Mouse (Mus musculus) heart, postnatal 25 days (tissue): ENCODE measurements around the gene Cdca8. TPM values are rescaled to one million over a fixed set of nuclear protein-coding genes. Genes with fewer than 3 reads are reported as not detected.
"Not testable (repeated sequence)": the region's sequence is repeated elsewhere in the genome, so short reads cannot be mapped to it uniquely, and the experiment has no call there.

Experiments
- DNase-seq: peaks from one replicate; pipeline ENCODE4 v3.0.0; 2022; ENCODE audit warnings: low spot score
- intact Hi-C: fragments of 180-260 bp; cut with DNase I; formaldehyde crosslinking; loops from one replicate; pipeline ENCODE4 v1.15.1; 2025
- total RNA-seq, 2 experiments: library from RNA; stranded (reverse); gene quantifications; 2 replicates each; pipeline ENCODE4 v1.2.3; 2021

Gene Cdca8
- 1 to 10 TPM in 1 of 2 experiments, under 1 TPM in 1; 0.88 to 1.4 TPM for total RNA-seq

DNA sequence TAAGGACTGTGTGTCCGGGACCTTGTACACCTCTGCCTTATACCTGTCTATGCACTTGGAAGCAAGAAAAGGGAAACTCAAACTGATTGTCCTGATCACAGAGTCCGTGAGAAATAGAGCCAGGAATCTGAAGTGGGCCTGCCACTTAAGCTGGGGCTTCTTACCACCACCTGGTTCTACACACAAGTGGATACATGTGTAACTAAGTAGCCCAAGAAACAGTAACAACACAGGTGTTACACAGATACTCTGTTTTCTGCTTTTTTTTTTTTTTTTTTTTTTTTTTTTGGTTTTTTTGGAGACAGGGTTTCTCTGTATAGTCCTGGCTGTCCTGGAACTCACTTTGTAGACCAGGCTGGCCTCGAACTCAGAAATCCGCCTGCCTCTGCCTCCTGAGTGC is at the start of gene Cdca8:
Gene Cdca8 (minus strand): TSS at position 101 of the 400 bp plus-strand sequence.
- not testable (repeated sequence) for DNase-seq
- intact Hi-C loops: loop anchor here (5.0 kb wide), 1 partner anchor 77 kb away; the partner anchor contains the start of gene Maneal

DNA sequence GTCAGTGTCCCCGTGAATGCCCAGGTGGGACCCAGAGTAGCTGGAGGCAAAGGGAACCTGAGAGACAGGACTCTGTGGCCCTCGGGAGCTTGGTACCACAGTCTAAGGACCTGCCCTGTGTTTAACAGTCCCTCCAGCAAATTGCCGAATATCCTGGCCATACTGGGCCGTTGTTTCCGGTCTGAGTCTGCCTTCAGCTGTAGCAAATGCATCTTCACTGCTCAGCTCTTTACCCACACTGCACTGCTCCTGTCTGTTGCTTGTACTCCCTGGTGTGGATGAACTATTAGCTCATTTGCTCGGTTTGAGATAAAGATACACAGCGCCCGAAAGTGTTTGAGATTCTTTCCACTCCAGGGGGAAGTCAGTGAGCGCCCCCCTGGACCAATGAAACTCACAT is 49.3 kb upstream of the Cdca8 start:
- intact Hi-C loops: no loop called here
- DNase-seq: no peak

GRCm38 (mm10) chr4:124987711-124988097 is 48.6 kb upstream of the Cdca8 start:
- no peak for DNase-seq
- intact Hi-C loops: no loop called here

GRCm38 (mm10) chr4:124986739-124987710 is 47.9 kb upstream of the Cdca8 start:
- no peak for DNase-seq
- intact Hi-C loops: no loop called here

DNA sequence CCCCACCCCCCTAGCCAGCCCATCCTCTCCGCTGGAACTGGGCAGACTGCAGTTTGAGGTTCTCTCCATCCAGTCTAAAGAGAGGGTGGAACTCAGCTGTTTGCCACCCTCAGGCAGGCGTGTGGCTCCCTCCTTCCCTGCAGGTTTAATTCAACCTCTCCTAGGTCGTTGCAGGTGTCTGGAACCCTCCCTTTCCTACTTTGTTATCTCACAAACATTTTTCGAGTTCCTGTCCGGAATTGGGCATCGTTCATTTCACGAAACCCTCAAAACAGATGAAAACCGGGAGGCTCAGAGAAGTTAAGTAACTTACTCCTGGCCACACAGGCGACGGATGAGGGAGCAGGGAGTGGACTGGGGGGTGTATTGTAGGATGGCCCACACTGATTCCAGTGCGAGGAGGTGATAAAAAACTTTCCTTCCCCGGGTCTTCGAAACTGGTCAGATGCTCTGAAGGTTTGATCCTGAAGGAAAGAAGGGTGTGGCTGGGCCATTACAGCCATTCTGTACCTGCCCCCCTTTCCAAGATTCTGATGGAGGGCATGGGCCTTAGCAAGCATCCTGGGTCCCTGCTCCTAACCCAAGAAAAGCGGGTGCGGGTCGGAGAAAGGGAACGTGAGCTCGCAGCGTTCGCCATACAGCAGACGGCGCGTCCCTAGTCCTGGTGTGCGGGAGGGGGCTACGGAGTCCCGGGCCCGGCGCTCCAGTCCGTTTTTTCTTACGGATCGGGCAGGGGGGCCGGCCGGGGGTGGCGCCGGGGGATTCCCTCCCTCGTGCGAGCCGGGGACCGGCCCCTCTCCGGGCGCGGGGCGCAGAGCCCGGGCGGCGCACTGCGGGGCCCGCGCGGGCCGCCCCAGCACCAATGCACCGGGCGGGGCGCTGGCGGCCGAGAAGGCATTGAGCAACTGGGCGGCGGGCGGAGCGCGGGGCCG is 46.8 kb upstream of the Cdca8 start, which contains the start of gene Rspo1:
Gene Rspo1 (plus strand): TSS at position 760 of the 932 bp plus-strand sequence.
- intact Hi-C loops: no loop called here
- DNase-seq: no peak

DNA sequence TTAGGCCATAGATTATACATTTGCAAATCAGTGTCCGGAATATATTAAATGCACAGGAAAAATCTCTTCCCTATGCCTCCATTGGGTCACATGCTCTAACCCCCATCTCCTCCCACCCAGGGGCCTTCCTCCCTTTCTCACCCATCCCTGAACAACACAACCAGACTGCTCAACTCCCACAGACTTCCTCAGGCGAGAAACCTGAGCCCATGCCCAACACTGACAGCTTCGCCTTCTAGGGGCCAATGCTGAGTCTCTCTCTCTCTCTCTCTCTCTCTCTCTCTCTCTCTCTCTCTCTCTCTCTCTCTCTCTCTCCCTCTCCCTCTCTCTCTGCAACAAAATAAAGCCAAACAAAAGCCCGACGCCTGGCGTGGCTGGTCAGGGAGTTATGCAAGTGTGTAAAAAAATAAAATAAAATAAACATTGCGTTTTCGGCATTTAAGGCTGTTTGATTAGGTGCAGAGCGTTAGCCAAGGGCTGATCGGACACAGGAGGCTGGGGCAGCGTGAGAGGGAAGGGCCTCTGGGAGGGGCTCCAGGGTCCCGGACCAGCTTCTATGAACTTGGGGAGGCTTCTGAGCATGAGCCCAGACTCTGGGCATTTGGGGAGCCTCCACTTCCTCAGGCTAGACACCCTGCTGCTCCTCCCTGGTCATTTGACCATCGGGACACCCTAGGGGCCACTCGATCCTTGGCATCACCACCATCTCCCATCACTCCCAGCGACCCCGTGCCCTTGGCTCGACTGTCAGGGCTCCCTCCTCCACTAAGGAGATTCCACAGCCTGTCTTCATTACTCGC is 46.0 kb upstream of the Cdca8 start:
- intact Hi-C loops: no loop called here
- no peak for DNase-seq

DNA sequence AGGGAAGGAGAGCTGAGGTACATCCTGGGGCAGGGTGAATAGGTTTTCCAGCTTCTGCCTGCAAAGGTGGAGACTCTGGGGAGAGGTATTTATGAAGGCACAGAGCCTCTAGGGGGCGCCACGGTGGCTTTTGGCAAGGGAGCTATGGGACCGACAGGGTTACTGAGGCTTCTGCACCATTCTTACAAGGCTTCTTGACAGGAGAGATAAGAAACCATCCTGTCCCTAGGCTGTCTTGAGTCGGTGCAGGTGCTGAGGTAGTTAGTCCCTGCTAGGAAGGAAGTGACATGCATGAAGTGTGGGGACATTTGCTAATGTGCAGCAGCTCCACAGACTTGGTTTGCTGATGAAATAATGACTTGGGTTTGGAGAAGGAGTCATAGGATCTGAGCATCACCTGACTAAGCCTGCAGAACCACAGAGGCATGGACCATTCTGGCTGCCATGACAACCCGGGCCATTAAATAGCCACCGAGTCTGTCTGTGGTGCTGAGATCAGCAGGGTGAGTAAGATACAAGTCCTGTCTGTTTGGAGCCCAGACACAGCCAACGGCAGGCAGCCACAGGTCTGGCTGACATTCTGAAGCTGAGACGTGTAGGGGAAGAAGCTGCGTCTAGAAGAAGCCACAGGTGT is 44.9 kb upstream of the Cdca8 start:
- intact Hi-C loops: no loop called here
- DNase-seq: no peak

GRCm38 (mm10) chr4:124978201-124978600 is 39.1 kb upstream of the Cdca8 start:
- DNase-seq: no peak
- intact Hi-C loops: no loop called here

DNA sequence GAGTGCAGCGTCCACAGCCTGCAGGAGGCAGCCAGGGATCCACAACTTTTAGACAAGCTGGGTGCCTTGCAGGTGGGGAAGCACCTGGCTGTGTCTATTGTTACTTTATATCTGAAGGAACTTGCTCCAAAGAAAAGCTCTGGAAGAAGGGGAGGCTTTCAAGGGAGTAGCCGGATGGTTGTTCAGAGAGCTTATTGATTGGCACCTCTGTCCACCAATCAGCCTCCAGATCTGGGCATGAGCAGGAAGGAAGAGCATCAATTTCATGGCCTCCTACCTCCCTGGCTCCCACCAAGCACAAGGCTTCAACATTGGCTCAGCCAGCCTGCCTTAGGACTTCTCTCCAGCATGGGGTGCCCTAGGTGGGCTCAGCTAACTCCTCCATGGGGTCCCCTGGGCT is 34.2 kb upstream of the Cdca8 start:
- intact Hi-C loops: no loop called here
- DNase-seq: no peak

- no peak for DNase-seq
- intact Hi-C loops: no loop called here
Measured at GRCm38 (mm10) chr4:124972316-124972715, 33.2 kb upstream of the Cdca8 start.

GRCm38 (mm10) chr4:124971094-124971493 is 32.0 kb upstream of the Cdca8 start:
- no peak for DNase-seq
- intact Hi-C loops: no loop called here

DNA sequence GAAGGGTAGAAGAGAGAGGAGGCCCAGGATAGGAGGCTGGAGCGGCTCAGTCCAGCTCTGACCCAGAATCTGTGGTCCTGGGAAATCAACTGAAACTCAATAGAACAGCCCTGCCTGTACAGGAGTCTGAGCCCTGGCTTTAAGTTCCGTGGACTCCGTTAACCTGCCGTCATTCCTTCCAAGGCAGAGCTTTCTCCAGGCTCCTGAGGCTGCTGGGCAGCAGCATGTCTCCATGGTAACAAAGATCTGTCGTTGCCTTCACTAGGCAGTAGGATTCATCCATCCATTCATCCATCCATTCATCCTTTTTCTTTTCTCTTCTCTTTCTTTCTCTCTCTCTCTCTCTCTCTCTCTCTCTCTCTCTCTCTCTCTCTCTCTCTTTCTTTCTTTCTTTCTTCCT is 31.6 kb upstream of the Cdca8 start:
- intact Hi-C loops: no loop called here
- DNase-seq: no peak

GRCm38 (mm10) chr4:124970194-124970593 is 31.1 kb upstream of the Cdca8 start:
- intact Hi-C loops: no loop called here
- no peak for DNase-seq

GRCm38 (mm10) chr4:124969219-124969848 is 30.2 kb upstream of the Cdca8 start:
- DNase-seq: no peak
- intact Hi-C loops: no loop called here

DNA sequence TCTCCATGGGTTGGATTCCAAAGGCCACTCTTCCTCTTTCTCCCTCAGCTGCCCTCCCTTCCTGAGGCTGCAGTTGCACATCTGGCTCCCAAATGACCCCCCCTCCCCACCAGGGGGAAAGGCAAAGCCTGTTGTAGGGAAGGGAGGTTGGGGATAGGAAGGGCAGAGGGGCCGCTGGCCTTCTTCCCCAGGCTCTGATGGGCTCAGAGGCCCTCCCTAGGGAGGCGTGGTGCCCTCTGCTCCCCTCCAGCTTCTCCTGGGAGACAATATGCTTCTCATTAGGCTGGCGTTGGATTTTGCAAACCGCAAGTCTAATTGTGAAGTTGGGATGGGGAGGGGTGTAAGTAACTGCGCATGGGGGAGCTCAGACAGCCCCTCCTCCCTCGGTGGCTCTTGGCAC is 29.6 kb upstream of the Cdca8 start:
- intact Hi-C loops: no loop called here
- DNase-seq: no peak

DNA sequence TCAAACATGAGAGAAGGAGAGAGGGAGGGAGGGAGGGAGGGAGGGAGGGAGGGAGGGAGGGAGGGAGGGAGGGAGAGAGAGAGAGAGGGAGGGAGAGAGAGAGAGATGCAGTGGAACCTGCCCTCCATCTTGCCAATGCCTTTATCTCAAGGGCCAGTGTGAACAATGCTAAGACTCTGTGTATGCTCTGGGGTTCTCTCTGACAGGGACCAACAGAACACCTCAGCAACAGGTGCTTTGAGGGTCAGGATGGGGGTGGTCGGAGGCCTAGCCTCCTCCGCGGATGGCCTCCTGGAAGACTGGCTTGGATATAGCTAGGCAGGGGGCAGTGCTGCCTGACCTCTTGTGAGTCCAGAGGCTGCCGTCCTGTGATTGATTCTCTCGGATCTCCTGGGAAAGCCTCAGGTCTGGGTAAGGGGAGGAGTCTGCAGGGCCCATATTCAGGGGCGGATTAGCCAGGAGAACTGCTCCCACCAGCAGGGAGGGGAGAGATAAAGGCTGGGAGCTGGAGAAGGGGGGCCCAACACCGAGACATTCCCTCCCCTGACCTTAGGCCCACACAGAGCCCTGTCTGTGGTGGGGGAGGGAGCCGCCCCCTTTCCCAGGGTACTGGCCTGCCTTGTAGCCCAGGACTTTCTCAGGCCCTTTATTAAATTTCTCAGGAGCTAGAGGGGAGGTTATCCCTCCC is 25.9 kb upstream of the Cdca8 start:
- no peak for DNase-seq
- intact Hi-C loops: no loop called here

GRCm38 (mm10) chr4:124962576-124962975 is 23.5 kb upstream of the Cdca8 start:
- DNase-seq: no peak
- intact Hi-C loops: no loop called here

GRCm38 (mm10) chr4:124960940-124961339 is 21.8 kb upstream of the Cdca8 start:
- intact Hi-C loops: no loop called here
- DNase-seq: no peak
